Mouse (Mus musculus) embryonic fibroblast, embryonic 13.5 days (primary cell): ENCODE measurements around the gene Stim1.

Experiments used
- CTCF ChIP-seq: IDR thresholded peaks from 2 replicates; pipeline ENCODE4 v1.5.1; 2011; ENCODE audit warnings: mild to moderate bottlenecking, control low read depth, low read length, moderate library complexity, borderline replicate concordance; ENCODE audit not compliant: insufficient read depth
- POLR2A ChIP-seq: IDR thresholded peaks from 2 replicates; pipeline ENCODE4 v1.6.1; 2011; ENCODE audit warnings: low read depth, mild to moderate bottlenecking, control low read depth, low read length, moderate library complexity

DNA sequence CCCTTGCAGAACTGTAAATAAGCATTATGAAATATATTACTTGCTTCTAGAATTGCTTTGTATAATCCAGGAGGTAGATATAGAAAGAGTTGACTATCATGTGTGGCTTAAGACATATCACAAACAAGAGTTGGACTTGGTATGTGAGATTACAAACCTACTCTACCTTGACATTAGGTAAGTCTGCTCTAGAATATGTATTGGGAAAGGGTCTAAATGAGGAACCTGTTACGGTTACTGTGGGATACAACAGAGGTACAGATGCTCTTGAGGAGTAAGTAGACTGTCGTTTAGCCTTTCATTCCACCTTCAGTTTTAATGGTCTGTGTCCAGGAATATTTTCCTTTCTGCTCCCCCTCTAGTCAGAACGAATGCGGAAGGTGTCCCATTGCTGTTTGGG is 34.9 kb downstream of the Stim1 start:
- TF ChIP-seq POLR2A, result no peak
- no peak for TF ChIP-seq CTCF
